Mouse (Mus musculus) layer of hippocampus, adult 18-20 months (tissue): ENCODE results near the gene Gm14440. TPM values are rescaled to one million over a fixed set of nuclear protein-coding genes. Genes with fewer than 3 reads are reported as not detected.
"Not testable (repeated sequence)": the region's sequence is repeated elsewhere in the genome, so short reads cannot be mapped to it uniquely, and the experiment has no call there.

Experiments used
- DNase-seq, 2 experiments: peaks; one replicate each; pipeline ENCODE4 v3.0.0; 2022; ENCODE audit warnings: low spot score in 2 of 2
- long read RNA-seq: library from polyadenylated mRNA; stranded (forward); transcript quantifications from one replicate; pipeline ENCODE4 v2.0.0, GENCODE M21; 2021
- total RNA-seq, 2 experiments: library from RNA; stranded (reverse); gene quantifications; 2 replicates each; pipeline ENCODE4 v1.2.3; 2021

Gene Gm14440
- total RNA-seq, result 10 to 100 TPM in 1 of 2 experiments, 1 to 10 TPM in 1; 3.9 to 14.0 TPM
- long read RNA-seq, transcript Gm14440-202 (3 exons, 3,382 nt), result major isoform, 8 of 10 reads
- long read RNA-seq, partial matches to known transcripts, result 0 of 10 reads
- long read RNA-seq, other reads (novel, unspliced or antisense), result 2 of 10 reads

DNA sequence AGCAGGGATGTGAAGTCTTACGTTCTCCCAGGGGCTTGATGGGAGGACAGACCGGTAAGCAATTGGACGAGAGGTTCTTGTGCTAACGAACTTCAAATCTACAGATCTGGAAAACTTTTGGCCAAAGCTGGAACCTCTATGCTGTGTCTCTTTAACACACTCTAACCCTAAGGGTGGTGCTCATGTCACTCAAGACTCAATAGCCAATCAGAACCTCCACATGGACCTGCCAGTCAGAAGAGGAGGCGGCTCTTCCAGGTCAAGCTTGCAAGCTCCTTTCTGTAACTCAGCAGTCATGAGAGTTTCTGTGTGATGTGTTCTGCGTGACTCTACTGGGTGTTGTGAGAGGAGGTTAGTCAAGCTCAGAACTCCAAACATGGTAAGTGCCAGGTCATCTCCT is at the start of gene Gm14440:
TSS of gene Gm14440 (plus strand) at position 301 of the 400 bp plus-strand sequence.
- DNase-seq, result not testable (repeated sequence)

Other genes with a start within 250 kb of the Gm14440 start
- 1 to 10 TPM in 1 of 2 experiments, not detected in 1; 1.4 TPM for gene Gm14393, start 207.3 kb upstream of the Gm14440 start, total RNA-seq
- 10 to 100 TPM; 19.8 to 22.8 TPM for gene Gm14399, start 133.1 kb upstream of the Gm14440 start, total RNA-seq
- 1 to 10 TPM; 5.3 to 6.5 TPM for gene Gm14443, start 99.3 kb upstream of the Gm14440 start, total RNA-seq
- 100 to 1,000 TPM in 1 of 2 experiments, 10 to 100 TPM in 1; 90.9 to 102 TPM for gene Gm14391, start 68.2 kb upstream of the Gm14440 start, total RNA-seq
- gene Gm4631, start 63.1 kb downstream of the Gm14440 start, total RNA-seq, result 10 to 100 TPM; 64.9 to 67.4 TPM
- gene Zfp968, start 97.3 kb downstream of the Gm14440 start, total RNA-seq, result 1 to 10 TPM; 8.1 to 8.3 TPM
- 10 to 100 TPM in 1 of 2 experiments, 1 to 10 TPM in 1; 6.7 to 10.5 TPM for gene Gm4724, start 160.7 kb downstream of the Gm14440 start, total RNA-seq
- 1 to 10 TPM; 4.0 to 4.3 TPM for gene Zfp965, start 194.9 kb downstream of the Gm14440 start, total RNA-seq